Mouse (Mus musculus): ENCODE results near the gene Olfr695.
"Not testable (repeated sequence)": the region's sequence is repeated elsewhere in the genome, so short reads cannot be mapped to it uniquely, and the experiment has no call there.

Olfr695 gene

DNA sequence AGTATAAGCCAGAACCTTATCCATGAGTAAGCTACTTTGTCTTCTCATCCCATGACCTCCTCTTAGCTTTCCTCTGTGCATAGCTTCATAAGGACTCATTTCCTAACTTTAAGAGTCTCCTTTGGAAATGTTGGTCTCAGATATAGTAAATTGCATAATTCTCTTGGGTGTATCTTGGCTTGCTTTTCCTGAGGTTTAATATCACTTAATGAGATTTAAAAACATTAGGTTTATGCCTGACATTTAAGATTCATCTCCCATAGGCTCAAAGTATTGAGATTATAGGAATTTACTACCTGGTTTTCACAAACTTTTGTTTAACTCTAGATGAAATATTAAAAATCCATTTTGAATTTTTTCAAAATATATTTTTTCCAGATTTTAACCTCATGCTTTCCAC, at the start of gene Olfr695:
TSS of gene Olfr695 (minus strand) at position 101 of the 400 bp plus-strand sequence.
- DNase-seq (ENCODE audit: low read depth, low spot score), result no peak

DNA sequence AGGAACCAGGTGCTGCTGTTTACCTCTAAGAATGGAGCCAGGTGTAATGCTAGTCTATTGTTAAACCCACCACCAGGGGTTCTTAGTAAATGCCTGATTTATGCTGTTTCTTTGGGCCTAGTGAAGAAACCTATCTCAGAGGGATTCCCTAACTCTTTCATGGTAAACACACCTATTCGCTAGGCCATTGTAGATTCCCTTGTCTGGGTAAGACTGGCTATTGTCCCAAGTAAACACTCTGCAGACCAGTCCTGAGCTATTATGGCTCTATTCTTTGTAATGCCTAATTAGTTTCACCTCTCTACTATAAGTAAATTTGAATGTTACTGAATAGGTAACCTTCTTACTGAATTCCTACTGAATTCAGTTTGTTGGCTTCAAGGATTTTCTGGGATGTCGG, 44.8 kb upstream of the Olfr695 start:
- not testable (repeated sequence) for DNase-seq (ENCODE audit: low read depth, low spot score)

DNA sequence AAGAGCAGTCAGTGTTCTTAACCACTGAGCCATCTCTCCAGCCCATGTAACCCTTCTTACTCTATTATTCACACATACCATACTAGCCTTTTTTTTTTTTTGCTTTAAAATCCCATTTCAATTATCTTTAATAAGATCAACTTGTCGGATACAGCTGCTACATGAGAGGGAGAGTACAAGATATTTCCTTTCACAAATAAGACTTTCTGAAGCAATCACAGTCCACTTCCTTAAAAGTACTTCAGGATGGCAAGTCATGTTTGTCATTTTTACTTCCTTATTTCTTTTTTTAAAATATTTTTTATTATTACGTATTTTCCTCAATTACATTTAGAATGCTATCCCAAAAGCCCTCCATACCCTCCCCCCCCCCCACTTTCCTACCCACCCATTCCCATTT, 42.6 kb upstream of the Olfr695 start:
- no peak for DNase-seq (ENCODE audit: low read depth, low spot score)

DNA sequence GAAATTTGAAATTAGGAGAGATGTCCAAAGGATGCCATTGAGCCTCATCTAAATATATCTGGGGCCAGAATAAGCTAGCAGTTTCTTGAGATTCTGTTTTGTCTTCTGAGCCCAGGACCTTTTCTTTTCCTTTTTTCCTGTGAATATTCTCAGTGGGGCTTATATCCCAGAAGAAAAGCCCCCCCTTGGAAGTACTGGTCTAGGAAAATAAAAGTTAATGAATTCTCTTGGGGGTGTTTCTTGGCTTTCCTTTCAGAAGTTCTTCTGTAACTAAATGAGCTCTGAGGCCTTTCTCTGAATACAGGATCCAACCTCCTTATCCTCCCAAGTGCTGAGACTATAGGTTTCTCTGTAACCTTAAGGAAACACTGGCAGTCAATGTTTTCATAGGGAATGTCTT, 39.1 kb upstream of the Olfr695 start, which contains the start of gene Olfr698:
TSS of gene Olfr698 (minus strand) at position 101 of the 400 bp plus-strand sequence.
- DNase-seq (ENCODE audit: low read depth, low spot score), result no peak

DNA sequence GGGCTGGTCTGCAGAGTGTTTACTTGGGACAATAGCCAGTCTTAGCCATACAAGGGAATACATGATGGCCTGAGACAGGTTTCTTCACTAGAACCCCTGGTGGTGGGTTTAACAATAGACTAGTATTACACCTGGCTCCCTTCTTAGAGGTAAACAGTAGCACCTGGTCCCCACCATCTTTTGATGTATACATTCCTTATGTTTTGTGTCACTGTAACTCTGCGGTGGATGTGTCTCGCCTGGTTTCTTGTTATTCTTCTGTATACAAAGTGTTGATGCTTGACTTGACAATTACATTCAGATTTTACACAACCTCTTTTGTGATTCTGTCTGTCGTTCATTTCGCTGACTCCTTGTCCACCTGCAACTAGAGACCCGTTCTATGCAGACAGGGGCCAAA, 29.6 kb upstream of the Olfr695 start:
- DNase-seq (ENCODE audit: low read depth, low spot score), result no peak

DNA sequence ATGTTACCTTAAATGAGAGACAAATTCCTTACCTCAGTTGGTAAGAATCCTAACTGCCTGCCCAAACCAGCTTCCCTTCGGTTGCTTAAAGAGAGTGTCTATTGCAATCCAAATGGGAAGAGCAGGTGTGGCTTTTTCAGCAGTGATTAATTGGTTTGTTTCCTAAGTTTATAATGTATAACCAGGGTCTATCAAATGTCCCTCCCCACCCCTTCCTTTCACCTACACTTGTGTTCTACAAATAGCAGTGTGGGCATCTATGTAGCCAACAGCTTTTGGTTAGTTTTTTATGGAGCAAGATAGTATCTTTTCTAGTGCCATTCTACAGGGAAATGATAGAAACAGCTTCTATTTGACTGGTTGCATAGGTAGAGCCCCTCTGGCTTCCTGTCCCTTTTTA, 26.1 kb upstream of the Olfr695 start, which contains the start of gene Olfr697:
TSS of gene Olfr697 (minus strand) at position 101 of the 400 bp plus-strand sequence.
- no peak for DNase-seq (ENCODE audit: low read depth, low spot score)

DNA sequence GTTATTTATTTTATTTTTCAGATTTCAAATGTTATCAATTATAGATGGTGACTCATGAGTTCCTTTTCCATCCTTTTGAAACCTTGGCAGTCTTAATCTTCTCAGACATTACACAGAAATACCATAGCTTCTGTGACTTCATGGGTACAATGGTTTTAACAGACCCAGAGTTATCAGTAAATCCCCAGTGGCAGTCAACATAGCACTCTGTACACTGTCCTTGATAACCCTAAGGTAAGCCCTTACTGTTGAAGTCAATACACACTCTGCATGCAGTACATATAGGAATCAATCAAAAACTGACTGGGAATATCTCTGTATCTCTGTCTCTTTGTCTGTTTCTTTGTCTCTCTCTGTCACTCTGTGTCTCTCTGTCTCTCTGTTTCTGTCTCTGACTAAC, 20.8 kb upstream of the Olfr695 start:
- no peak for DNase-seq (ENCODE audit: low read depth, low spot score)

DNA sequence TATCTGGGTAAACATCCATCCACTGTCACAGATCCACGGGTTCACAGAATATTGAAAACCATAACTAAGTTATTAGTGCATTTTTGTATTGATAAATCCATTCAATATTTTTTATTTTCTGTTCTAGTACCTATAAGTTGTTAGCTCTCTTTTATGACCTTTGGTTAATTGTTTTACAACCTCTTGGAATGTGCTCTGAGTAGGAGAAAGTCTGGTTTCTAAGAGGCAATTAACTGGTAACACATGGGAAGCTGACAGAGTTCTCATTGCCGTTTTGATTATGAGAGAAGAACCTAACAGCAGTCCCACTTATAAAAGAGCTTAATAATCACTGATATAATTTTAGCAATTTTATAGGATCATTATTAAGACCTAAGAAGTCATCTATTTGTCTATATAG, 17.5 kb upstream of the Olfr695 start:
- no peak for DNase-seq (ENCODE audit: low read depth, low spot score)

DNA sequence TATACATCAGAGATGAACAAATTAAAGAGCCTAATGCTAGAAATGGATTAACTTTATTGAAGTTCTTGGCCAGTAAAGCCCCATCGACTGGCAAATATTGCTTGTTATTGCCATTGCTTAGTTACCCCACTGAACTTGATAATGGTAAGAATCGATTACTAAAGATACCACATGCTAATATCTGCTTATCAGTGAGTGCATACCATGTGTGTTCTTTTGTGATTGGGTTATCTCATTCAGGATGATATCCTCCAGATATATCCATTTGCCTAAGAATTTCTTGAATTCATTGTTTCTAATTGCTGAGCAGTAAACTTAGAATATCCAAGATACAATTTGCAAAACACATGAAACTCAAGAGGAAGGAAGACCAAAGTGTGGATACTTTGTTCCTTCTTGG, 9.5 kb upstream of the Olfr695 start:
- DNase-seq (ENCODE audit: low read depth, low spot score), result not testable (repeated sequence)

DNA sequence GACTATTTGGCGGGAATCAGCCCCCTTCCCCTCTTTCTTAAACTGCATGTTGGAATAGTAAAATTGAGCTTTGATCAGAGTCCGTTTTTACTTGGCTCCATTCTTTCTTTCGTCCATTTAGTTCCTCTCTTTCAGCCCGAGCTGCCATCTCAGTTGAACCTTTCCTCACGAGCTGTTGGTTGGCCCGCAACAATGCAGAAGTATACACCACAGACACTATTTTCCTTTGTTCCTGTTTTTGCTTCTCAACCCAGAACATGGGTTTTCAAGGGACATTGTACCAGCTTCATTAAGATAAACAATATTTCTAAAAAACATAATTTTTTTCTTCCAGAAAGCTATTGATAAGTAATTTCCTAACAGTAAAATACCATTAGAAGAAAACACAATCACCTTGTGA, 4.7 kb downstream of the Olfr695 start:
- no peak for DNase-seq (ENCODE audit: low read depth, low spot score)

DNA sequence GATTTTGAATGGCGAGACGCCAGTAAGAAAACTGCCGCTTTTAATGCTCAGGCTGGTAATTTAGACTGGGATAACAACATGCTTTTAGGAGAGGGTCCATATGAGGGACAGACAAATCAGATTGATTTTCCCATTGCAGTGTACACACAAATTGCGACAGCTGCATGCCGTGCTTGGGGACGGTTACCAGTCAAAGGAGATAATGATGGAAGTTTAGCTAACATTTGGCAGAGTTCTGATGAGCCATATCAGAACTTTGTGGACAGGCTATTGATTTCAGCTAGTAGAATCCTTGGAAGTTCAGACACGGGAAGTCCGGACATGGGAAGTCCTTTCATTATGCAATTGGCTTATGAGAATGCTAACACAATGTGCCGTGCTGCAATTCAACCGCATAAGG, 8.5 kb downstream of the Olfr695 start:
- not testable (repeated sequence) for DNase-seq (ENCODE audit: low read depth, low spot score)

DNA sequence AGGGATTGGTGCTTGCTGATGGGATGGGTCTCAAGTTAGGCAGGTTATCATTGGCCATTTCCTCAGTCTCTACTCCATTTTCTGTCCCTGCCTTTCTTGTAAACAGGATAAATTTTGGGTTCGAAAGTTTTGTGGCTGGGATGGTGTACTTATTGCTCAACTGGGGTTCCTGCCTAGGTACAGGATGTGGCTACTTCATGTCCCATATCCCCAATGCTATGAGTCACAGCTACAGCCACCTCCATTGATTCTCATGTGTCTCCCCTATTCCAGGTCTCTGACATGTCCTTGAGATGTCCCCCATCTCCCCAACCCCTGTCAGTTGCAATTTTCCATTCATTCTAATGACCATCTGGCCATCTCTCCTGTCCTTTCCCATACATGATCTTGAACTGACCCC, 19.3 kb downstream of the Olfr695 start:
- DNase-seq (ENCODE audit: low read depth, low spot score), result no peak

DNA sequence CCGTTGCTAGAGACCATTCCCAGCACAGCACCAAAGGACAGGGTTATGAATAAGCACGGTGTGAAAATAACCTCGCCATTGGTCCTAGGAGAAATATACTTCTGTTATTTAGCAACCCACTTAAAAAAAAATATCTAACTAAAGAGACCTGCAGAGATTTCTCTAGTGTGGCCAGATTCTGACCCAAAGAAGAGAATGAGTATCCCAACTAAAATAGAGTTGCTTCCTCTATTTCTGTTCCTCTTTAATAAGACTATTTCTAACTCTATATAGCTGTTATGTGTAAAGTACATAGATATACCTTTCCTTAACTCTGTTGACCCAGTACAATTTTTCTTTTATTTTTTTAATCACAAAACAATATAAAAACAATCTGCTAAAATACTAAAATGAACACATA, 23.2 kb downstream of the Olfr695 start:
- DNase-seq (ENCODE audit: low read depth, low spot score), result no peak

DNA sequence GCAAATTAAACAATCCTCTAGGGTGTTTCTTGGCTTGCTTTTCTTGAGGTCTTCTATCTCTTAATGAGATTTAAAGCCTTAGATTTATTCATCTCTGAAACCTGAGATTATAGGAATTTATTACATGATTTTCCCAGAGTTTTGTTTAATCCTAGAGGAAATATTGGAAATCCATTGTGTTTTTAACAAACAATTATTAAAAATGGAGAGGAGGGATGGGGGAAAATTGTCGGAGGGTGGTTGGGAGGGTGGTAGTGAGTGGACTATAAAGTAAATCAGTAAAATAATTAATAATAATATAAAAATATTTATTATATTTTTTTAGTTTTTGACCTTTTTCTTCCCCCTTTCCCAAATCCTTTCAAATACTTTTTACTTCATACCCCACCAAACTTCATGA, 24.5 kb downstream of the Olfr695 start, which contains the start of gene Olfr694:
TSS of gene Olfr694 (minus strand) at position 101 of the 400 bp plus-strand sequence.
- no peak for DNase-seq (ENCODE audit: low read depth, low spot score)

DNA sequence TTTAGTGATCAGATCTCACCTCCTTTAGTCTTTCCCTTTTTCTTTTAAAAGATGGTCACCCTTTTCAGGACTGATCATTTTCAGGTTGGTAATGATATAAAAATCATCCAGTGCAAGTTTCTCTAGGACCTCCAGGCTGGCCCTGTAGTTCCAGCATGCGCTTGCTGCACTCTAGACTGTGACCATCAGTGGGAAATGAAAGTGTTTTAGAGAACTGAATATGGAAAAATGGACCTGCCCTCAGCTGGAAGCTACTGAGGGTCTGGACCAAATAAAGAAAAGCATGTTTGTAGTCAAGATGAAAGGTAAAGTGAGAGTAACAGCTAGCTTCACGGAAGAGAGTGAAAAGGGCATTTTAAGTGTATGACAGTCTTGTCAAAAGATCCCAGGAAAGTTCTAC, 30.8 kb downstream of the Olfr695 start:
- no peak for DNase-seq (ENCODE audit: low read depth, low spot score)

DNA sequence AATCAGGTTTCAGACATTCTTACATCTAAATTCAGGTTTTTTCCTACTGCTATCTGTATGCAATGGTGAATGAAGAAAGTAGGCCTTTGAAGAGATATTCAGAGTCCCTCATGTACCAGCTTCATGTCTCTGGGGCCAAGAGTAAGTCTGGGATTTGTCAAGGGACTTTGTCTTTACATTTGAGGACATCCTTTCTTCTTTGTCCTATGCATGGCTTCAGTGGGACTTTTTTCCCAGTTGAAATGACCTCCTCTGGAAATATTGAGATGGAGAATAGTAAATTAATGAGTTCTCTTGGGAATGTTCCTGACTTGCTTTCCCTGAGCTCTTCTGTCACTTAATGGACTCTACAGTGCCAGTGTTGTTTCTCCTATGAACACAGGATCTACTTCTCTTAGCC, 35.7 kb downstream of the Olfr695 start, which contains the start of gene Olfr693:
TSS of gene Olfr693 (minus strand) at position 101 of the 400 bp plus-strand sequence.
- no peak for DNase-seq (ENCODE audit: low read depth, low spot score)

Measured in embryo, embryonic 11.5 days (tissue).